Mouse (Mus musculus) neutrophil, adult 5-6 weeks (primary cell): ENCODE measurements around the gene Jazf1. TPM values are rescaled to one million over a fixed set of nuclear protein-coding genes. Genes with fewer than 3 reads are reported as not detected.
A peak's percentile ranks its signal among the peaks of the same experiment; 100 is the strongest.

Source experiments
- ATAC-seq: fragments of 151-379, 151-347 bp; 2 replicates; pipeline ENCODE4 v1.8.0; 2017; ENCODE audit warnings: mild to moderate bottlenecking, moderate TSS enrichment; ENCODE audit not compliant: insufficient number of reproducible peaks, poor library complexity, low FRiP score, severe bottlenecking; ENCODE audit errors: extremely low read depth
- total RNA-seq: library from RNA; stranded (forward); fragments of 200-1000 nt; gene quantifications from 2 replicates; pipeline ENCODE4 v1.2.3, GENCODE M21; 2017

Jazf1 gene
- total RNA-seq, 1 experiment from 2014 or later: 0.47 TPM

DNA sequence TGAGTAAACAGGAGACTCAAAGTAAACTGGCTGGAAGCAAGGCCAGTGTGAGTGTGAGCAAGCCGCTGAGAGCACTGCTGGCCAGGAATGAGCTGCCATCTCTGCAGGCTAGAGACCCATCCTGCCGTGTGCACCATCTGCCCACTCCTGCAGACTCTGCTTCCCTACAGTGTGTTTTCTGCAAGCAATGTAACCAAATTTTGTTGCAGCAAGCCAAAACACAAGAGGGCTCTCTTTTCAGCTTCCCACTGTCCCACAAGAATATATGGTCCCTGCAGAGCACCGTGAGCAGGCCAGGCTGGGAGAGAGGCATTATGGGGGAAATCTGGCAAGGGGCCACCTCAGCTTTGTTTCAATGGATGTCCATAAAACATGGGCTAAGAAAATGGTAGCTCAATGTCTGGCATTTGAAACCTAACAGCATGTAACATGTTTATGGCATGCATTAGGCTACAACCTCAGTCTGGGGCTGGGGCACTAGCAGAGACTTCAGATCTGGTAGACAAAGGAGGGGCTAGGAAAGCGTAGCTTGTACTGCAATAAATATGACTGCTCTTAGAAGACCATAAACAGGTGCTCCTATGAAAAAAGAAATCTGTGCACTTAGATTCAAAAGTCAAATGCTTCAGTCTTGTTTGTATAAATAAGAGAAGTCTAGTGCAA, 180.8 kb downstream of the Jazf1 start:
- ATAC-seq: no peak

DNA sequence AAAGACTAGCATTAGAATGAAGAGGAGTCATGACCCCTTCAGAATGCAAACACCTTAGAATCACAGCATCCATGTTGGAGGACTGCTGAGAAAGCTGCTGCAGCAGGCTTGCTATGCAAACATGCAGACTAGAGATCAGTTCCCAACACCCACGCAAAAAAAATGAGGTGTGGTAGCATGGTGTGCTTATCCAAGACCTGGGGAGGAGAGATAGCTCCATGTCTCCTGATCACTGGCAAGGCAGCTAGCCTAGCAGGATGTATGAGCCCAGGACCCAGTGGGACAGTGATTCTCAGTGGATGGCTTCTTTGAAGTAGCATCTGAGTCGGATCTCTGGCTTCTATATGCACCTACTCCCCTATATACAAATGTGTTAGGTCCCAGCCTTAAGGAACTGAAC, 184.7 kb downstream of the Jazf1 start:
- no peak for ATAC-seq

DNA sequence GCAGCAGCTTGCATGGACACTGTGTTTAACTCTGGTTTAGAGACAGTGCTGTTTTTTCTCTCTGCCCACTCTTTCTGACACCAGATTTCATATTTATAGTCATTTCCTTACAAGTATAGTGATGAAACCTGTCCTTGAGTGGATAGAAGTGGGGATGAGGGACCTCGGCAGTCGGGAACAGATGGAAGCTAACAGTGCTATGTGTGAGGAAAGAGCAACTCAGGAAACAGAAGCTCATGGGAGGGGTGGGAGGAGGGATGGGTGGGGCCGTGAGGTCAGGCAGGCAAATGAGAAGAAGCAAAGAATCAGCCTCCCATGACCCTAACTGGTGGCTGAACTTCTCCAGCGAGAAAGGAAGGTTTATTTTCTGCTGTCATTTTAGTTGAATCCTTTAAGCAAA, 191.3 kb downstream of the Jazf1 start:
- 0 out of 2 replicates have a peak, but pooled peaks have one; percentile 23 for ATAC-seq

DNA sequence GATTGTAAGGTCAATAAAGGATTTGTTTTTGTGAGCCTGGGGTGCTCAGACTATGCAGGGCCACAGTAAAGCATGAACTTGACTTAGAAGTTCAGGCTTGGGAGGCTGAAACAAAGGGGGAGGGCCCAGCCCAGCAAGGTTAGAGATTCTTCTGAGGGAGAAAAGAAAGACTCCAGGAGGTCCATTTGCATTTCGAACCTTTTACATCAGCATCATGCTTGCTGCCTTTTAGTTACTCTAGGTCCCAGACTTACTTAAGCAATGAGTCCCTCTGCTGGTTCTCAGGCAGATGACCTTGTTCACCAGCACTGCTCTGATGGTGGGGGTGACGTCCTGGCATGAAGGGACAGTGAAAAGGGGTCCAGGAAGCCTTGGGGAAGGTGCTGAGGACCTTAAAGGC, 197.1 kb downstream of the Jazf1 start:
- no peak for ATAC-seq

DNA sequence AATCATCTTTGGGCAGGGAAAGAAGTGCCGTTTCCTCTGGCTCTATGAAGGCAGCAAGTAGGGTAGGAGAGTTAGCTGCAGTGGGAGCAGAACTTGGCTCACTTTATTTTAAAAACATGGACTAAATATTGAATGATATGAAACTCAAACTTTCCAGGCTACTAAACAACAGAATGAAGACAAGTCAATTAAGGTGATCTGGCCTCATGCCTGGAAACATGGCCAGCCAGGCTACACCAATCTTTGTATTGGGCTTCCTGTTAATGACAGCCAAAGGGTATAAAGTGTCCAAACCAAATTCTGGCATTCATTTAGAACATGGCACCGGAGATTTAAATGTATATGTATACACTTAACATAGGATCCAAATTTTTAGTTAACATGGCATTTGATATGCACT, 199.2 kb downstream of the Jazf1 start:
- ATAC-seq: no peak

DNA sequence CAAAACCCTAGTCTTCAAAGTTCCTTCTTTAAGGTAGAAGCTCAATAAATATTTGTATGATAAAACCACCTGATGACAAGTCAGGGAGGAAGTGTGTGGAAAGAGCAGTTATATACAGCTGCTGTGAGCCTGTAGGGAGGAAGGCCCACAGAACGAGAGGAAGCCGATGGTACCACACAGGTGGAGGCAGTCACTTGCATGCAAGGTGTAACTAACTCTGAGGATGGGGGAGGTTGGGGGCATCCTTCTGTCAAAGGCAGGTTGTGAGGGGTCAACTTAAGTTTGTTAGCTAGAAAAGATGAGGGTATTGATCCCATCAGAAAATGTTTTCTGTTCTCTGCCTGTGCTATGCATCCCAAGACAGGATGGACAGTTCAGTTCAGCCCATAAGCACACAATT, 200.1 kb downstream of the Jazf1 start:
- no peak for ATAC-seq

DNA sequence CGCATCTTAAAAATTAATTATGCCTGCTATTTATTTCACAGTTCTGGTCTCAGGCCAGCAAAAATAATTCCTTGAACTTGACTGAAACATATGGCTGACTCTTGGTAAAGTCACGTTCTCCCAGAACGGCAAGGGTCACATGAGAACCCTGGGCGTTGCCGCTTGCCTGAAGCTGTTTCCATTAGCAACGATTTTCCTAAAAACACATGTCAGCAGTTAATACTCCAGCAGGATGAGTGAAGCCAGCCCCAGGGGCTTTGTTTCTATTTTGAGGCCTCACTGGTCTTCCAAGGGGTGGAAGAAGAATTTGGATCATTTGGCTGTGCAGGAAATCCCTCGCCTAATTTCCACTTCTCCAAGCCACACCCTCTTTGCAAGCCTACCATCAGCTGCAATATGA, 206.5 kb downstream of the Jazf1 start:
- ATAC-seq: no peak

DNA sequence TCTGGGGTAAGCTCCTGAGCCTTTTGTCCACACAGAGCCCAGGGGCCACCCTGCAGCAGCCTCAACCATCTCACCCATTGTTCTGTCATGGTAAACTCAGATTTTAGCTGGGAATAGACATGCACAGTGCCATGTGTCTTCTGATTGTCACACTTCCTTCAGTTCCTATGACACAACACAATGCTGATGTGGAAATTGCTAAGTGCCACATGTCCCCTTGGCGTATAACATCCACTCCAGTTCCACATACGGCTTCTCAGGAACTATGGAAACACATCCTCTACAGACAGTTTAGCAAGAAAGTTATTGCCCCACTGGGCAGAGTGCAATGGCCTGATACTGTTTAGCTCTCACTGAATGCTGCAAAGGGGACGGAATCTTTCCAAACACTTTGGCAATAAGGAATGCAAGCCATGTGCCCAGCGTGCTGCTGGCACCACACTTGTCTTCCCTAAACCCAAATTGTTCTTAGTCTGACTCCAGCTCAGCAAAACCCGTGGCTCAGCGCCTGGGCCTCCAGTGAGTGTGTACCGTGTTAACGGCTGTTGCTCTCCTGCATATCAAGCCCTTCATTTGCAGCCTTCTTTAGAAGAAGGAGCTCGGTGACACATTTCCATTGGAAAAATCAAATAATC, 207.1 kb downstream of the Jazf1 start:
- peak; percentile 35; the same call in 1 of the 2 replicates for ATAC-seq

DNA sequence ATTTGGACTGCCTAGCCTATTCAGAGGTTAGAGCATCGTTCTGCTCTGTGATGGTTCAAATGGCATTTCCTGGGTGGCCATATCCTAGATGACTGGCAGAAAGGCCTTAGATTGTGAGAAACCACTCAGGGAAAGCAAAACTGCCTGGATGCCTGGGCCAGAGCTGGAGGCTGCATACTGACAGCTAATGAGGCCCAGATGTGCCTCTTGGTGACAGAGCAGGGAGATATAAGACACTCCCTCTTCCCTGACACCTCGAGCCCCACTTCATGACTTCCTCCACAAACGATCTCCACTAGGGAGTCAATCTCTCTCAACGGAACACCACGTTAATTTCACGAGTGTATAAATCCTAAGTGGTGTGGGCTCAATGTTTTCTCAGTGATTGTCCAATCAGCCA, 207.7 kb downstream of the Jazf1 start:
- ATAC-seq: no peak

DNA sequence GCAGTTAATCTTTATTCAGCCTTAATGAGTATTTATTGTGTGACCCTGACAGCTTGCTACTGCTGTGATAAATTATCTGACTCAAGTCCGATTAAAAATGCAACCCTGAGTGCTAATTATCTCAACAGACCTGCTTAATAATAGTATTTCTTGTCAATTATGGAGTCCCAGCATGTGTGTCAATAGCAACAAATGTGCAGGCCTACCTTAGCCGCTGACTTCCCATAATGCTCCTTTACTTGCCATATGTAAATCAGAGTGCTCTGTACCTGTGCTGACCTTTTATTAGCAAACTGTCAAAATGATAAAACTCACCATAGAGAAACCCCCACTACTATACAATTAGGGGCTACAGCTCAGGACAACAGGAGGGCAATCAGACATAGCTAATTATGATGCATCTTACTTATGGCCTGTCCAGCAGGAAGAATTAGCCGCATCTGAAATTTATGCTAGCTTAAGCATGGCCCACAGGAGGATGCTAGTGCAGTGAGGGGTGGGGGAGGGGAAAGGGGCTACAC, 209.5 kb downstream of the Jazf1 start:
- no peak for ATAC-seq

DNA sequence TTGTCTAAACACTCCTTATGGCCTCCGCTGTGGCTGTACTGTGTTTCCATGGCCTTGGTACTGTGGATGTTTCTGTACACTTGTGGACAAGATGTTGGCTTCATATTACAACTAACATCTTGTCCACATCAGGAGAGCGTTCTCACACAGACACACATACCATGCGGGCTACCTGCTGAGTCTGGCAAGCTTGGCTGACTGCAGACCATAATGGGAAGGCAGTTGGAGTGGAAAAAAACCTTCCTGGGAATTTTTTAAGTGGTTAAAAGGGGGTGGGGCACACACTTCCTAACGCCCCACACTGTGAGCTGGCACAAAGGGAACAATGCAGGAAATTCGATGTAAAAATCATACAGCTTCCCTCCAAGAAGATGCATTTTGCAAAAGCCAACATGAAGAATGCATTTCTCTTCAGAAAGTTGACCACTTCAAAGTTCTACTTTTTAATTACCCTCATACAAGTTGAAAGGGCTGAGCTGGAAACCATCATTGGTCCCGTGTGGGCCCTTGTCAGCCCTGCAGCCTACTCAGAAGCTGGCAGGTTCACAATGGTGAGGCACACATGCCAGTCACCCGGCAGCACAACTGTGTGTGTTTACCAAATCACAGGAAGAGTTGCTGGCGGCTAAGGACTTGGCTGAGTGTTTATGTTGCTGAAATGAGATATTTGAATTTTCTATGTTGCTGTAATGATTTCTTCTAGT, 215.9 kb downstream of the Jazf1 start:
- ATAC-seq: no peak

DNA sequence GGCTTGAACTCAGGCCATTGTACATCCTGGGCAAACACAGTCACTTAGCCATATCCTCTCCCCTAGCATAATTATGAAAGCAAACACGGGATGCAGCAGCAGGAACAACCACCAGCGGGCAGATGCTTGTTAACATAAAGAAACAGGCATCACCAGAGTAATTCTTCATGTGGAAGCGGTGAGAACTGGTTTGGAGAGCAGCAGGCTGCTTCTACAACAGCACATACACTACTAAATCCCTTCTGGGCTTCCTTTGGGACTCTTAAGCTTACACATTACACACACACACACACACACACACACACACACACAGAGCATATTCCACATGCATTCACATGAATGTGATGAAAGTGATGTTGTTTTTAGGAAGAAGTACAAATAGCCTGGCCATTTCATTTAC, 216.5 kb downstream of the Jazf1 start:
- no peak for ATAC-seq

DNA sequence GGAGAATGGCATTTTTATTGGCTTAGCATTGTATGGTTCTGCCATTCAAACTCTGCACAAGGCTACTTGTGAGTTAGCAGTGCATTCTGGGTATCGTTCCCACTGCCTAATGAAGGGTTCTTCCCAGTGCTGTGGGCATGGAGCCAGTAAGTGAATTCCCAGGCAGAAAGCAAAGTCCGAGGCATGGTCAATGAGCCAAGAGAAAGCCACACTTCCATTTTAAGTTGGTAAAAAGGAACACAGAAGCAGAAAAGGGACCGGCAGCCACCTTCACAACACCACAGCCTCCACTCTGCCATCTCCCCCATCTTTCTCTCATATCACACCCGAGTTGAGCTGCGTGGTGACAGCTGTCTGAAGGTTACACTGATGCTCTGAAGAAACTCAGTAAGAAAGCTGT, 217.4 kb downstream of the Jazf1 start:
- ATAC-seq: no peak

DNA sequence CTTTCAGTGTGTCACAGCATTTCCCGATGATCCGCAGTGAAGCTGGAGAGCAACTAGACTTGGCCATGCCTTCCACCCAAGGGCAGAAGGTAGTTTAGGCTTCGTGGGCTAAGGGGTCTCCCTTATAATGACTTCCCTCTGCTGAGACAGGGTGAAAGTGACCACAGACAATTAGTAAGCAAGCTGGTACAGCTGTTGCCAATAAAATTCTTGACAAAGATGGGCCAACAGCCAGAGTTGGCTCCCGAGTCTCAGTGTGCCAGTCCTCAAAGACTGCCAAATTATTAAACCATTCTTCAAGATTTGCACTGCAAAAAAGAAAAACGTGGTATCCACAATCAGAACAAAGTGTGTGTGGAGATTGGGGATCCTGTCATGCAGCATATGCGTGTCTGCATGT, 220.2 kb downstream of the Jazf1 start:
- ATAC-seq: no peak

DNA sequence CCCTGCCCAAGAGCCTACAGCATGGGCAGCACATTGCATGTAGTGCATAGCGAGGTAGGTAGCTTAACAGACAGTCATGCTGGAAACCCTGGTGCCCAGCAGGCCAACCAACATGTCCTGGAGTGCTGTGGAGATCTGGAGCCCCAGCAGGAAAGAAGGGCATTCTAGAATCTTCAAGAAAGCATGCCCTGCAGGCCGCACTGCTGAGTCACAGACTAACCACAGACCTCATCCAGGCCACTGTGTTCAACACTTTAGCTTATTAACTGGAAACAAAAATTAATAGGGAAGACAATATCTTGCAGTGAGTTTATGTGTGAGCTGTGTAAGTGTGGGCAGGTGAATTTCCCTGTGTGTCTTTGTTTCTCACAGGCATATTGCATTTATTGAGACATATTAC, 222.1 kb downstream of the Jazf1 start:
- ATAC-seq: no peak

DNA sequence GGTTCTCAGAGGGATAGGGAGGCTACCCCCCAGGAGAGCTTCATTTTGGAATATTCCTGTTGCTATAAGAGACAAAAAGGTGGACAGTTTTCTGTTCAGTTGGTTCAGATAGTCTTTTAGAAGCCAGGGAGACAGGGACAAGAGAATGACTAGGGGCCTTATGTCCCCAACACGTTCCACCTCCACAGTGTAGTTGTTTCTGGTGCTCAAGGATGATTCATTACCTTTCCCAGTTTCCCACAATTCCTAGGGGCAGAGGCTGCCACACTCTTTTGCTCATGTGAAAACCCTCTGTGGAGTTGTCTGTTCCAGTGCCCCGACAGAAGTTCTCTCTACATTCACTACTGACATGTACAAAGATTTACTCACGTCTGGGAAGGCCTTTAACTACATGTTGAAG, 223.7 kb downstream of the Jazf1 start:
- no peak for ATAC-seq

DNA sequence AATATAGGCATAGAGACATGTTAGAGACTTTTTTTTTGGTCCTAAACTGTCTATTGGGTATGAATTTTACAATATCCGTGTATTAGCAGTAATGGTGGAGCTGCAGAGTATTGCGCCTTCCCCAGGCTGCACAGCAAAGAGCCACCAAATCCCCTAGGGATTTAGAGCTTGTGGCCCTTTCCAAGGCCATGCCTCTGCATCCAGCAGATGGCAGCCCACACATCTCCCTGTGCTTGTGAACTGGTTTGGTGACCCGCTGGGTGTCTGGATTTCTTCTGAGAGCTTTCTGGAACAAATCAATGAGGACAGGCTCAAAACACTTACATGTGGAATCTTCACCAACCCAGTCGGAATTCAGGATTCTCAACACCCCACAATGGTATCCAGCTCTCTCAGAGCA, 225.4 kb downstream of the Jazf1 start:
- ATAC-seq: no peak

DNA sequence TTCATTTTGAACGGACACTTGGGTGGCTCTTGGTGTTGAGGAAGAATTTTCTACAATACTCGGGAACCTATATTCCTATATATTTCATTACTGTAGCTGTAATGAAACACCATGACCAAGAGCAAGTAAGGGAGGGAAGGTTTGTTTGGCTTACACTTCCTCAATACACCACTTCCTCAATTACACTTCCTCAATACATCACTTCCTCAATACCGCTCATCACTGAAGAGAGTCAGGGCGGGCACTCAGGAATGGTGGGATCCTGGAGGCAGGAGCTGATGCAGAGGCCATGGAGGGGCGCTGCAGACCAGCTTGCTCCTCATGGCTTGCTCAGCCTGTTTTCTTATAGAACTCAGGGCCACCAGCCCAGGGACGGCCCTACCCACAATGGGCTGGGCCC, 225.8 kb downstream of the Jazf1 start:
- peak; percentile 96 for ATAC-seq

DNA sequence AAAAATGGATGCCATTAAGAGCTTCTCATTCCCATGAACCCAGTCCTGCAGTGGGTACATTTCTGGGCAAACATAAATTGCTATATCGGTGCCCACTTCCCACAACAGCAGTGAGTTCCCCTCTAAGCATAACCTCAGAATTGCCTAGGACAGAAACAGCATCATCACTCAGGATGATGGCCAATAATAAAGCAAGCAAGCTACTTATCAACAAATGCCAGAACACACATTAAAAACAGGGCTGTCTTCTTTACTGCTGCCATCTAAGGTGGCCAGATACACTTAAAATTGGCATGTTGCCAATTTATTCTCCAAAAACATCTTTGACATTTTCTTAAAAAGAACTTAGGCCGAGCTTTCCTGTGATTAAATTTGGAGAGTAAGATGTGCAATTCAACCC, 226.8 kb downstream of the Jazf1 start:
- ATAC-seq: no peak

DNA sequence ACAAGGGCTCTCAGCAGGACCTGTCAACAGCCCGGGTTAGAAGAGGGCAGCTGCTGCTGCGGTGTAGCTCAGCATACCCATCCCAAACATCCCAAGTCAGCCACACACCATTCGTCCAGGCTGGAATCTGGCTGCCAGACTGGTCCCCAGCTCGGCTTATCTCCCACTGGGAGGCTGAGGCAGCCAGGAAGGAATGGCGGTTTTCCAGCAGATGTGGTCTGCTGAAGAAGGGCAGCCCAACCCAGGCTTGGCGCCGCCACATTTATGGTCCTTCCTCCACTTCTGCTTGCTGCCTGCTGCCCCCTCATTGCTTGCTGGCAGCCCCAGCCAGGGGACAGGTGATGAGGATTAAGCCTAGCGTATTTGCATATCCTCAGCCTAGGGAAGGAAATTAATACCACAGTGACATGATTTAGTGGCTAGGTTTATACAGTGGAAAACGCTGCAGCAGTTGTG, 227.8 kb downstream of the Jazf1 start:
- ATAC-seq: no peak
